Mouse (Mus musculus) liver, adult (tissue): Measurements from ENCODE around the gene Rabgap1l.
A peak's percentile ranks its signal among the peaks of the same experiment; 100 is the strongest.

Experiments used
- GATA4 ChIP-seq: IDR thresholded peaks from 2 replicates; pipeline ENCODE4 v1.6.1; 2014; ENCODE audit warnings: mild to moderate bottlenecking, low read length; ENCODE audit not compliant: insufficient replicate concordance

Rabgap1l gene

DNA sequence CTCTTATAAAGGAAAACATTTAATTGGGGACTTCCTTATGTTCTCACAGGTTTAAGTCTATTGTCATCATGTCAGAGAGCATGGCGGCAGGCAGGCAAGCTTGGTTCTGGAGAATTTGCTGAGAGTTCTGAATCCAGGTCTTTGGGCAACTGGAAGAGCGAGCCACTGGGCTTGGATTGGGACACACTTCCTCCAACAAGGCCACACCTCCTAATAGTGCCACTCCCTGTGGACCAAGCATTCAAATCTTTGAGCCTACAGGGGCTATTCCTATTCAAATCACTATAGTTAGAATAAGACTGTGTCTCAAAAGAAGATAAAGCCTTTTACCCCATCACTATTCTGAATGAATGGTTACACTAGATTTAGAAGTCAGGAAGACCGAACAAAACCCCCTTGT, 575.1 kb downstream of the Rabgap1l start:
- no peak for TF ChIP-seq GATA4

DNA sequence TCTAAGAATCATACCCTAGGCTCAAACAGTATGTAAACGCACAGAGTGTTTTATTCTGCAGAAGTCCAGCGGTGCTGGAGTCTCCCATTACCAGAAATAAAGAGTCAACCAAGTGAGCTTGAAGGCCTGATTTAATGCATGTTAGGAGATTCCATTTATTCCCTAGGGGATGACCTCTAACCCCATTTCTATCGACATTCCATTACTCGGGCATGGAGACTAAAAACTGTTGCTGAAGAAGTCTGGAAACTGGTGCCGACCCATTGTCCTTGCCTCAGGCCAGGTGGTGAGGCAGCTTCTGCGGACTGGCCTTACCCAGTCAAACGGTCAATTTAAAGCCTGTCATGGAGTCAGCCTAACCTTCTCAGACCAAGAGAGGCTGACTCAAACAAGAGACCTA, 578.8 kb downstream of the Rabgap1l start:
- no peak for TF ChIP-seq GATA4

DNA sequence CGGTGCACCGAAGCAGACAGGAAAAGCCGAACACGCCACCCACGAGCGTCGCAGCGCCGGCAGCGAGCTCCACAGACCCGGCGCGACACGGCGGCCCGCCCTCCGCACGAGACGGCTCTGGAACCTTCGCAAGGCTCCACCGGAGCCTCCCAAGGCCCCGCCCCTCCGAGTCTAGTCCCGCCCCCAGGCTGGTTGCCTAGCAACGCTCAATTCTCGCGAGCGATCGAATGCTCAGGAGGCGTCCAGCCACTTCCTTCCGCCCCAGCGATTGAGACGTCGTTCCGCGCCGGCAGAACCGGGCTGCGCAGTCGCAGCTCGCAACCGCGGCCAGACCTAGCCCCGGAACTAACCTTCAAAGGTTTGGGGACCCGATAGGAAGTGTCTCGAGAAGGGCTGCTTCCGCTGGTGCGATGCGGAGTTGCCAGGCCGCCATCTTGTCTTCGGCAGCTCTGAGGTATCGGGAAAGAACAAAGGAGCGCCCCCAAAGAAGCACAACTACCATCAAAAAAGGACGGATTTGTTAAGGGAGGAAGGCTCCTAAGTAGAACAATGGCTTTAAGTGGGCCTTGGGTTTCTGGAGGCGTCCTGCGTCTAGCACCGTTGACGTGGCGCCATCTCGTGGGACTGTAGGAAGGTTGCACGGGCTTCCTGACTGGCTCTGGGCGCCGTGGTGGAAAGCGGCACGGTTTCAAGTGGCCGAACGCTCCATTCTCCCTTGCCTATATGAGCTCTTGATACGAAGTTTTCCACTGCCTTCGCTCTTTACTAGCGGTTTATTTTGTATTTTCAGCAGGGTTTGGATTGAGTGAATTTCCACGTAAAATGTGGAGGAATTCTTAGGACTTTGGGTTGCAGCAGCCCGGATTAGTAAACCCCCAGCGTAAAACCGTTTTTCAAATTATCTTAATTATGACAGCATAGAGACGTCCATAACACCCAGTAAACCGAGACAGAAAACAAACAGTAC, 580.0 kb downstream of the Rabgap1l start, which contains the start of gene Cacybp:
Gene Cacybp, minus strand, starts transcription at position 173 of the 967 bp plus-strand sequence.
- peak; percentile 54; the same call in 1 of the 2 replicates for TF ChIP-seq GATA4

DNA sequence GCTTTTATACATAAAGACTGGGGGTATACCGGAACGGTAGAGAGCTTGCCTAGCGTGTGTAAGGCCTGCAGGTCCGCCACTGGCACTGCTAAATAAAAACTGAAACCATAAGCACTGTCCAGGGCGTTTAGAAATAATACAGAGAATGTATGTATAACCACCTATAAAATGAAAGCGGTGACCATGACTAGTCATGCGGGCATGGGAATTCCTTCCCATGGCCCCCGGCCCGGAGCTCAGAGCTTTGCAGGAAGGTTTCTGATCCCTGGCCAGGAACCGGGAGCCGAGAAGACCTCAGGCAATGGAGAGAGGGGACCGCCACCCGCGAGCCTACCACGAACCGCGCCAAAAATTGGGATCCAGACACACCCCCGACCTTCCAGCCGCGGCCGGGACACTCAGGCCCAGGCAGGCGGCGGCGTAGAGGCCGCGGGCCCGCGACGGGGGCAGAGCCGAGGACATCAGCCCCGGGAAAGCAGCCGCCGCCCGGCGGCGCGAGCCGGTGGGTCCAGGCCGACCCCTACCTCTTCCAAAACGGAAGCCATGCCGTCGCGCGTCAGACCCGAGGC, 580.8 kb downstream of the Rabgap1l start:
- no peak for TF ChIP-seq GATA4

DNA sequence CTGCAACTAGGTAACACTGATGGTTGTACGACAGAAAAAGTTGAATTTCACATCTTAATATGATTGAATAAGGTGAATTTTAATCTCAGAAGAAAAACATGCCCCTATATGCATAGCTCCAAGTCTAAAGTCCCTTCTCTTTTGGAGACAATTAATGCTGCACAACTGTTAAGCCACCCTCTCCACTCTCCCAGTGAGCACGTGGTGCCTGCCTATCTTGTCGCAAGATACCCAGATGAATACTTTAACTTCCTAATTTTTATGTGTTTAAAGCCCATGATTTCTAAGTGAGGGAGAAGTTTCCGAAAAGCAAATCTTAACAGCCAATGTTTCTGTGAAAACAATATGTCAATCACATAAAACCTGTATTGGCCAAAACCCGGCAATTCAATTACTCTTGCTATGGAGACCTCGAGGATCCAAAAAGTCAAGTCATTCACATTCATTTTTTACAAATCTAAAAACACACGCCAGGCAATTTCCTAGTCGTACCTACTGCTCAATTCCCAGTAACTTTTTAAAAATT, 581.4 kb downstream of the Rabgap1l start:
- no peak for TF ChIP-seq GATA4

DNA sequence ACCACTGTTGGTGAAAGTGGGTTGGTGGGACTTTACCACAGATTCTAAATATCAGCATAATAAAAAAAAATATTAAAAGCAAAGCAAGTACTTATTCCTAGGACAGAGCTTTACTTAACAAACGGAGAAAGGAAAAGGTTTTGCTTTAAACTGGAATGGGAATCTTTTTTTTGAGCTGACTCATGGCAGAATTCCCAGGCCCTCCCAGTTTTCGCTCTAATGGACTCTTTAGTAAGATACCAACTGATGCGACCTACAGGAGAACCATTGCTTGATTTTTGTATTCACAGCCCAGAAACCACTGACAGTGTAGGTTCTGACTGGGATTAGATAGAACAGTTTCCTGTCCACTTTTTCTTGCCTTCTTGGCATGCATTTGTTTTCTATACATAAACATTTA, 582.4 kb downstream of the Rabgap1l start:
- TF ChIP-seq GATA4: no peak

DNA sequence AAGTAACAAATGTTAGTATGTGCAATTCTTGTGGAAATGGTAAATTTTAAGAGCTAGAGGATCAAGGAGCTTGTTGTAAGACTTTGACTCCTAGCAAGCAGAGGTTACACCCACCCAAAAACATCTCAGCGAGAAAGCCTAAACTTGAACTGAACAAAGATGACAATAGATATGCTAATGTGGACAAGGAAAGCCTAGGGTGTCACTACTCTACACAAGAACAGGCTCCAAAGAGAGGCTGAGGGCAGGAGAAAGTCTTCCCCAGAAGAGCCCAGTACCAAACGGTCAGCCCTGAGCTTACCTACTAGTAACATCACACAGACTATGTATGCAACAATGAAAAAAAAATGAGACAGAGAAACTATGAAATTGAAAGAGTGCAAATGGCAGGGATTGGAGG, 583.2 kb downstream of the Rabgap1l start:
- TF ChIP-seq GATA4: no peak

DNA sequence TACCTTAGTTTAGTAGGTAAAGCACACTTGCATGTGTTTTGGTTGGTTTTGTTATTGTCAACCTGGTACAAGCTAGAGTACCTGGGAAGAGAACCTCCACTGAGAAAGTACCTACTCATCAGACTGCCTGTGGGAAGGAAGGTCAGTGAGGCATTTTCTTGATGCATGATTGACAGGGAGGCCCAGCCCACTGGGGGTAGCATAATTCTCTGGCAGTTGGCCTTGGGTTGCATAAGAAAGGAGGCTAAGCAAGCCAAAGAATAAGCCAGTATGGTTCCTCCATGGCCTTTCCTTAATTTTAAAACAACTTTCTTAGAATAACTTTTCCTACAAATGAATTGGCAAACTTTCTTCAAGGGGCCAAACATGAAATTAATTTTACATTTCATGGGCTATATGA, 587.5 kb downstream of the Rabgap1l start:
- no peak for TF ChIP-seq GATA4

DNA sequence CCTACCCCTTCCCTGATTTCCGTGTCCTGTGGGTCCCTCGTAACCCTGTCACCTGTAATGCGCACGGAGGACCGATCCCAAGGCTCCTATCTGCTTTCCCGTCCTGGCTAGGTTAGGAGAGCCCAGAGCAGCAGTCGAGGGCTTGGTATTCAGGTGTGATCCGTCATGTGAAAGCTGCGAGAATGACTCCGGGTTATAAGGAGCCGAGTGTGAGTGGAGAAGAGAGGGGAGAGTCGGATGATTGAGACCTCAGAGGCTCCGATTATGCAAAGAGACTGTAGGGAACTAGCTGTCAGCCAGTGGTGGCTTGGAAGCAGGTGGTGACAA, 597.7 kb downstream of the Rabgap1l start:
- no peak for TF ChIP-seq GATA4

DNA sequence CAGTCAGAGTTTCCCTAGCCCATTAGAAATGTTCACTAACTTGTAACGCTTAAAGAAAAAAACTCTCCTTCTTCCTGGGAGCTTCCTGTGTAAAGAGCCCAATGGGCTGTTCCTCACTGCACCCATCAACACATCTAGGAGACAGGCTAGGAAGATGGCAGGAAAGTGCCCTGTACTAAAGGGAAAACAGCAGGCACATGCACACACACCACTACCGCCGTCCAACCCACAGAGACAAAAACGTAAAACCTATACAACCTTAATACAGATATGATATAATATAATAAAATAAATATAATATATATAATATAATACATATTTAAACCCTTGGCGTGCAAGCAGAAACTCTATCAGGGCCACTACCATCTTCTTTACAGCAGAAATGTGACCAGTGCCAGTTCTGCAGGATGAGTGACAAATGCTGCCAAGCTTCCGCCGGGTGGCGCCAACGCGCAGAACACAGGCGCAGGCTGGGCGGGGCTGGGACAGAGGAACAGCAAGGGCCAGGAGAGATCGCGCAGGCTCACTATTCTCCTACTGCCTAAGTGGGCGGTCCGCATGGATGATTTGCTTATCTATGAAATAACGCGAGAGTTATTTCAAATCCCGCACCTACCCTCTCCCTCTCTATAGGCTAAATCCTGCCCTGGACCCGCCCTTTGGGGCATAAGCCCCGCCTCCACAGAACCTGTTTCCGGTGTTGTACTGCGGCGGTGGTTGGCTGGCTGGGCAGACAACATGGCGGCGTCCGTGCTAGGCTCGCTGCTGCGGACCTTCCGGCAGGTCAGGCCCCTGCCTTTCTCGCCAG, 598.3 kb downstream of the Rabgap1l start, which contains the start of gene Mrps14:
Gene Mrps14, plus strand, starts transcription at position 687 of the 808 bp plus-strand sequence.
- peak; percentile 90; the same call in 1 of the 2 replicates for TF ChIP-seq GATA4

DNA sequence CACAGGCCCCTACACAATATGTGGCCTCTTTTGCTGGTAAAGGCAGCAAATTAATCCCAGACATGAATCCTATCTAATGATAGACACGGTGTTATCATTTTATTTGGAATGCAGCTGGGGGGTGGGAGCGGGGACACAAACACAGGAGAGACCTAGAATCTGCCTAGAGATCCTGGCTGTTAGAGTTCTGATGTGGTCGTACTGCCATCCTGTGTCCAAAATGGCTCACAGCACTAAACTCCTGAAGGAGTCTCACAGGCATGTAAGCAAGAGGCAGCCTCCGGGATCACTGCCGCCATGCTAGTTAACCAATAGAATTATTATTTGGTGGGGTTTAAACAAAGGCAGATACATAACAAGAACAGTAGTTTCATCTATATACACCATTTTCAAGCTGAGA, 608.5 kb downstream of the Rabgap1l start:
- TF ChIP-seq GATA4: no peak

DNA sequence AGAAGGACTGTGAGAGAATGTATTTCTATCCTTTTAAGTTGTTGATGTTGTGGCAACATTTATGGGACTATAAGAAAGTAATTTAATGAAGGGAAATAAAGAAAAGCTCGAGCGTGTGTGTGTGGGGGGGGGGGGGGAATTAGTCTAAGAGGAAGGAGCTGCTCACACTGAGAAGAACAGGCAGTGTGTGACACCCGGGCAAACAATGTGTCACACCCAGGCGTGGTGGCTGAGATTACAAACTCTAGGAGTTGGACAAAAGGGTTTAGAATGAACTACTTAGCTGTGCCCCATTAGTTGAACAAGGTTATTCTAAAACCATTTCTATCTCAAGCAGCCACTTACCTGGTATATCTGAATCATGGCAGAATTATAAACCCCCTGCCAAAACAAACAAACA, 611.8 kb downstream of the Rabgap1l start:
- no peak for TF ChIP-seq GATA4

DNA sequence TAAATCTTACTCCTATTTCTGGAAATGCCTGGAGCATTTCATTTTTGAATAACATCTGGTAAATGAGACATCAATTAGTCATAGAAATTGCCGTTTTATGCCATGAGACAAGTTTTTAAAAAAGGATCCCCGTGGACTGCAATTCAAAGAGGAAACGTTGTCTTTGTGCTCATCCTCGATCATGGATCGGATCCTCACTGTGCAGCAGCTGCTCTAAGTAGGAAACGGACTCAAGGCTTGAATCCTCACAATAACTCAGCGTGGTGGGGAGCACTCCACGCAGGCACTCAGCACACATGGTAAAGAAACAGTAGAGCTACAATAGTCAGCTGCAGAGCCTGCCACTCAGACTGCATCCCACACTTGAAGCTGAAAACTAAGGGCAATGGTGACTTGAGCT, 616.1 kb downstream of the Rabgap1l start:
- TF ChIP-seq GATA4: no peak
